Mouse (Mus musculus): ENCODE measurements at regions not wholly inside any gene's neighbourhood (a gene's known extent, or its start where the extent isn't known, plus 50 kb on each side); places are given as distances from the start of the nearest gene placed in this dataset.

DNA sequence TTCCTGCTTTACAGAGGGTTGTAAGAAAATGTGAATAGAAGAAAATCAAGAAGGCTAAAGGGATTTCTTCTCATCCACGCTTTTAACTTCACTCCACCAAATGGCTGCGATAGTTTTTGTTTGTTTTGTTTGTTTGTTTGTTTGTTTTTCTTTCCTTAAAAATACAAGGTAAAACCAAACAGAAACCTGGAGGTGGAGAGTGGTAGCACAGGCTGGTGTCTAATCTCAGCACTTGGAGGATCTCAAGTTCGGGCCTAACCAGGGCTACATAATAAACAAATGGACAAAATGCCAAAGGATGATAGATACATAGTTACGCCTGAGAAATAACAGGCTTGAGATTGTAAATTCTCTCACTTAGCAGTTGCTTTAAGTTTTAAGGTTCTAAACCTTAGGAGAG lies 50.8 kb upstream of the Mboat1 start:
- no peak for DNase-seq (ENCODE audit: low spot score in 2 of 2)

GRCm38 (mm10) chr13:30085005-30085404 lies 51.3 kb upstream of the Mboat1 start:
- peak; percentile 70 to 81 for DNase-seq (ENCODE audit: low spot score in 2 of 2)

DNA sequence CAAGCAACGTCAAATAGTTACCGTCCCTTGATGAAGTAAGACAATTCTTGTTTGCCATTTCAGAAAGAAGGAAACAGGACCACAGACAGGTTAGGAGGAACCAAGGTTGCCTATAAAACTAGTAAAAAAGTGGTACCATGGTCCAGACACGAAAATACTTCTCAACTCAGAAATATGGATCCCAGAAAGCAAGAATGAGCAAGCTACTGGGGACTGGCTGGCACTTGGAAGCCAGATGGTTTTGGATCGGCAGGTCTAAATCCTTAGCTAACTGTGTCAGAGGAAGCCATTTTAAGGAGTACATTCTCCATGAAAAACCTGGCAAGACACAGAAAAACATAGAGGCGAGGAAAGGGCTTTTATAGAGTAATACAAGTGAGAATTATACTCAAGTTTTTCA lies 51.9 kb upstream of the Mboat1 start:
- no peak for DNase-seq (ENCODE audit: low spot score in 2 of 2)

- DNase-seq (ENCODE audit: low spot score in 2 of 2), result no peak
These were observed 52.3 kb upstream of the Mboat1 start for GRCm38 (mm10) chr13:30083949-30084348.

DNA sequence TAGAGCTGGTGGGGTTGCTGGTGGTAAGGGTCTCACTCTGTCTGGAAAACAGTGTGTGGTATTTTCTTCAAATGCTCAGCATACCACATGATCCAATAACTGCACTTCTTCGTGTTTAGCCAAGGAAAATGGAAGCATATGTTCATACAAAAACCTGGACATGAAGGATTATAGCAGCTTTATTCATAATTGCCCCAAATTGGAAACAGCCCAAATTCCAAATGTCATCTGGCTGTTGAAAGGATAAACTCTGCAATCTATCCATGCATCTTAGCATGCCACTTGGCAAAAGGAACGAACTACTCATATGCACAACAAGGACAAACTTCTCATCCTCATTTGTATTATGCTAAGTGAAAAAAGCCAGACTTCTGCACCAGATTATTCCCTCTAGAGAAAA lies 53.5 kb upstream of the Mboat1 start:
- DNase-seq (ENCODE audit: low spot score in 2 of 2), result no peak

GRCm38 (mm10) chr13:30080705-30081474 lies 55.4 kb upstream of the Mboat1 start:
- no peak for DNase-seq (ENCODE audit: low spot score in 2 of 2)

DNA sequence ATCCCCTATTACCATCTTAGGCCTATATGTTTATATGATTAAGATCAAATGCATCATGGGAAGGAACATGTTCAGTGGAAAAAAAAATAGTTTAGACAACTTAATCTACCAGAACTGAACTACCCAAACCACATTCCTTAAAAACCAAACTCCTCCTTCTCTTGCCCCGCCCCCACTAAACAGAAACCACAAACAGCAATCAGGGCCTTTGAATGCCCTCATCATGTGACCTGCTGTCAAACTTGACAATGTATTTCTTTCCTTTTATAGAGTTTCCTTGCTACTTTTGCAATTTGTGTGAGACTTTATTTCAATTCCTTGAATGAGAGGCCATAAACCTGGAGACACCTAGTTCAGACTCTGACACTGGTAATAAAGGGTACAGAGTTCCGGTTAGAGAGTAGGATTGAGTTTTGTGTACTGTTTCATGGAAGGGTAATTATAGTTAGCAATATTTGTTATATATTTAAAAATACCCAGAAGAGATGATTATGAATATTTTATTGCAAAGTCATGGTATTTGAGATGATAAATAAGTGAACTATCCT lies 61.7 kb upstream of the Mboat1 start:
- no peak for DNase-seq (ENCODE audit: low spot score in 2 of 2)

DNA sequence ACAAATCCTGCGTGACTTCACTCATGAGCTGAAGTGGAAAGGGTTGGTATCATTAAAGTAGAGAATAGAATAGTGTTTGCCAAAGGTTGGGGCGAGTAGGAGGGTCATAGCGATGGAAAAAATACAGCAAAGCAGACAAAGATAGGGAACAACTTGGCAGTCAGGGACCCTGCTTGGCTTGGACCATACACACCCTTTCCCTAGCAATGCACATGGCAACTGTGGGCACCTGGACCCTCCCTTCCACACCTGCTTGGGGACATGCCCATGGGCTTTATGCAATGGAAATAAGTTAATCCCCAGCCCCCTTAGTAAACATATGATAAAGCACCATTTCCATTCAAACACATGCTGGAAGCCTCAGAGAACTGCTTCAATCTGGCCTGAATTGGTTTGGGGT lies 62.2 kb upstream of the Mboat1 start:
- DNase-seq (ENCODE audit: low spot score in 2 of 2), result no peak

GRCm38 (mm10) chr13:30069397-30069796 lies 66.9 kb upstream of the Mboat1 start:
- DNase-seq (ENCODE audit: low spot score in 2 of 2), result no peak

- DNase-seq (ENCODE audit: low spot score in 2 of 2), result no peak
These were observed 68.5 kb upstream of the Mboat1 start for GRCm38 (mm10) chr13:30067581-30068375.

DNA sequence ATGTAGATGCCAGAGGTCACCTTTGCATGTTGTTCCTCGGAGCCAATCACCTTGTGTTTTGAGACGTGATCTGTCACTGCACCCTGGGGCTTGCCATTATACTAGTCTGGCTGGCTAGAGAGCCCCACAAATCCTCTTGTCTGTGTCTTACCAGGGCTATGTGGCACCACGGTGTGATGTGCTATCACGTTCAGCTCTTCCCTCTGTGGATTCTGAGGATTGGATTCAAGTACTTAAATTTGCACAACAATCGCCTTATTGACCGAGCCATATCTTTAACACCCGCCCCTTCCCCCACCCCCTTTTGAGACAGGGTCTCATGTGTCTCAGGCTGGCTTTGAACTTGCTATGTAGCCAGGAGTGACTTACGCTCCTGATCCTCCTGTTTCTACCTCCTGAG lies 70.8 kb upstream of the Mboat1 start:
- no peak for DNase-seq (ENCODE audit: low spot score in 2 of 2)

- no peak for DNase-seq (ENCODE audit: low spot score in 2 of 2)
These were observed 72.5 kb upstream of the Mboat1 start for GRCm38 (mm10) chr13:30063741-30064140.

- no peak for DNase-seq (ENCODE audit: low spot score in 2 of 2)
These were observed 74.0 kb upstream of the Mboat1 start for GRCm38 (mm10) chr13:30062285-30062684.

GRCm38 (mm10) chr13:30055141-30055645 lies 69.3 kb upstream of the E2f3 start:
- DNase-seq (ENCODE audit: low spot score in 2 of 2), result no peak

GRCm38 (mm10) chr13:30051891-30052550 lies 66.2 kb upstream of the E2f3 start:
- DNase-seq (ENCODE audit: low spot score in 2 of 2), result no peak

GRCm38 (mm10) chr13:30050745-30051508 lies 65.1 kb upstream of the E2f3 start:
- DNase-seq (ENCODE audit: low spot score in 2 of 2), result no peak

DNA sequence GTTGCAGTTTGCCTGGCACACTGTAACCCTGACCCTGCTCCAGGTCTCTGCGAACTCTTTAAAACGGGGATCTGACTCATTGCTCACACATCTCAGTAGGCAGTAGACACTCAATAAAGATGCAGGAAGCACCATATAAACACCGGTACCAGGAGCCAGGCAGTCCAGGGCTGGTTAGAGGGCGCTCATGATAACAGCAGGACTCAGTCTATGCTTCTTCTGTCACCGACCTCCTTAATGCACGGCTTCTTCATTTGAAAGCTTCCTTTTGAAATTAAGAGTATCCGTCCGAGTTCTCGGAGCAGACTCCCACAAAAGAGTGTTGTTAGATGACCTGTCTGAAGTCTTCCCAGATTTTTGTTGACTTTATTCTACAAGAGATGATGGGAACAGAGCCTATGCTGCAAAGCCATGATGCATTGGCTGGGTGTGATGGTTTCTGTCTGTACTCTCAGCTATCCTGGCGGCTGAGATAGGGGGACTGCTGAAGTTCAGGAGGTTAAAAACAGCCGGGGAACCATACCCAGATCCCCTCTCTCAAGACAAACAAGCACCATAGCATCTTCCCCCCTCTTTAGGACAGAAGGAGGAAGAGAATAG lies 62.5 kb upstream of the E2f3 start:
- no peak for DNase-seq (ENCODE audit: low spot score in 2 of 2)

- DNase-seq (ENCODE audit: low spot score in 2 of 2), result no peak
These were observed 60.8 kb upstream of the E2f3 start for GRCm38 (mm10) chr13:30046504-30047169.

DNA sequence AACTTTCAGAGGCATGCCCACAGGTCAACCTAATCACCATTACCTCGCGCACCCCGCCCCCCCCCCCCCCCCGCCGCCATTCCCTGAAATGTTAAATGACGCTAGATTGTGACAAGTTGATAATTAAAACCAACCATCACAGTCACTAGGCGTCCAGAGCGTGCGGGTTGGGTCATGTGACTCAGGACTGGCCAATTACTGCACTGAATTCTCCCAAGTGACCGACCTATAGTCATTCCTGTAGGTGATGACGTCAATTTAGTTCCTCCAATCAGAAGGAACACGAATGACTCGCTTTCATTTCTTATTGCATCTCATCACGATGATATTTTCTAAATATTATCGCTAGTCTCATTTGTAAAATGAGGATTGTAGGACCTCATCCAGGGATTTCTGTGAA lies 60.2 kb upstream of the E2f3 start:
- no peak for DNase-seq (ENCODE audit: low spot score in 2 of 2)

GRCm38 (mm10) chr13:30045225-30045624 lies 59.4 kb upstream of the E2f3 start:
- no peak for DNase-seq (ENCODE audit: low spot score in 2 of 2)

Data from spleen, postnatal 14 days (tissue).